Mouse (Mus musculus) frontal cortex, postnatal 36 days (tissue): ENCODE measurements around the gene Vmn2r94.

Experiments
- DNase-seq, 2 experiments: peaks; one replicate each; pipeline ENCODE4 v3.0.0; 2022; ENCODE audit warnings: low spot score in 2 of 2

The Vmn2r94 gene

DNA sequence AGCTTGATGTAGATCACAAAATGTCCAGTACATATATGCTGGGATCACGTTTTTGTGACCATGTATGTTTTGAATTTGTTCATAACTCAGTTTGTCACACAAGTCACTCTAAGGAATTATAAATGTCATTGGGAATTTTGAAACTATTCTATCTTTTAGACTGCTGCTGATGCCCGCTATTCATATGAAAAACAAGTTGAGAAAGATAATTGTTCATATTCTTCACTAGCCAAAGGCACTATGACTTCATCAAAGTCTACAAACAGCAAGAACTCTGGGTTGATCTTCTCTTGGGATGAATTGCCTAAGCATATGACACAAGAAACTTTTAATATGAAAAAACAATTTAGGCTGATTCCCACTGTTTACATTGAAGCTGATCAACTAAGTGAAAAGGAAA is at the start of gene Vmn2r94:
Gene Vmn2r94, minus strand, starts transcription at position 101 of the 400 bp plus-strand sequence.
- DNase-seq: no peak

DNA sequence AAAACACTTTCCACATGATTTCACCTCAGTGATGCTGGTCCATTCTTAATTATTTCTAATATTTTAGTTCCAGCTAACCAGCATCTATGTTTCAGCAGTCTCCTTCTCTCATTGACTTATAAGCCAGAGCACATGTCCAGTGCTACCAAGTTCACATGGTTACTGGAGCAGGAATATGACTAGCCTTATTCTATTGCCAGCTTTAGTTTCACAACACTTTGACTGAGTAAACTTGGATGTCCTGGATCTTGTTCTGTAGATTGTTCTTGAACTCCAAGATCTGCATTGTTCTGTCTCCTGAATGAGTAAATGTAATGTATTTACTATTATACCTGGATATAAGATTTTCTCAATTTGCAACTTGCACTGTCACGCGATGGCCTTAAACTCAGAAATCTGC is 45.5 kb upstream of the Vmn2r94 start:
- no peak for DNase-seq

DNA sequence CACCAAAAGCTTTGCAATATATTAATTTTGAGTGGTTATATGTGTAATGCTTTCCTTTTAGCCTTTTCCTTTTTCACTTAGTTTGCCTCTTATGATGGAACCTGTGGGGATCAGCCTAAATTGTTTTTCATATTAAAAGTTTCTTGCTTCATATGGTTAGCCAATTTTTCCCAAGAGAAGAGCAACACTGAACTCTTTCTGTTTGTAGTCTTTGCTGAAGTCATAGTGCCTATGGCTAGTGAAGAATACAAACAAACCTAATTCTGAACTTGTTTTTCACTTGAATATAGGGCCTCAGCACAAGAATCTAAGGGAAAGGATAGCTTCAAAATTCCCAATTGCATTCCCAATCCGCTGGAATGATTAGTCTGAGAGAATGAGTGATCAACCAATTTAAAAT is 20.2 kb upstream of the Vmn2r94 start, which contains the start of gene Vmn2r93:
Gene Vmn2r93, plus strand, starts transcription at position 301 of the 400 bp plus-strand sequence.
- DNase-seq: no peak

DNA sequence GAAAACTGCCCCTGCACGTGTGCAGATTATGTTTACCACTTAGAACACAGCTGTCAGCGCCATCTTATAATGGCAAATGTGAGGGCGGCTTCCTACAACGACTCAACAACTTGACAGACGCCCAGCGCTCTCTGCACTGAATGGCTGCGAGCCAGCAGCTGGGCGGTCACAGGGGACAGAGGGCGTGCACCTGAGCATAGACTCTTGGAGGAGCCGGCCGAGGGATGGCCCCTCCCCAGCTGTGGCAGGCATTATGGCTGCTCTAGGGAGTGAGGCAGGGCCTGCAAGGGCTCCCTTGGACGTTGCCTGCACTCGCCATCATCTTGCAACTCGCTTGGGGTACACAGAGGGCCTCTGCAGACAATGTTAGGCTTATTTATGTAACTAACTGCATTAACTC is 40.6 kb downstream of the Vmn2r94 start:
- DNase-seq: no peak

DNA sequence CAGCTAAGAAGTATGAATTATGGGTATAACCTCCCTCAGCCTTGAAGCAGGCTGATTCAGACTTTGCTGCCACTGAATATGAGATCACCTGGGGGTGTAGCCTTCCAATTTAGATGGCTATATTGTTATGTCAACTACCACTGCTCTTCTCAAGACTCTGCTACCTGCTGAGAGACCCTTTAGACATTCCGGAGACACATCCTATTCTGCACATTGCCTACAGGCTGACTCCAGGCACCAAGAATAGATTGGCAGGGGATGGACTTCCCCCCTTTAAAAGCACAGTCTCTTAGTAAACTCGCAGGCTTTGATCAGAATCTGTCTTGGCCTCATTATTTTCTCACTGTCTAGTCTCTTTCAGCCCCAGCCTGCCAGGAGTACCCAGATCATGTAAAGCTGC is 45.6 kb downstream of the Vmn2r94 start:
- DNase-seq: no peak

DNA sequence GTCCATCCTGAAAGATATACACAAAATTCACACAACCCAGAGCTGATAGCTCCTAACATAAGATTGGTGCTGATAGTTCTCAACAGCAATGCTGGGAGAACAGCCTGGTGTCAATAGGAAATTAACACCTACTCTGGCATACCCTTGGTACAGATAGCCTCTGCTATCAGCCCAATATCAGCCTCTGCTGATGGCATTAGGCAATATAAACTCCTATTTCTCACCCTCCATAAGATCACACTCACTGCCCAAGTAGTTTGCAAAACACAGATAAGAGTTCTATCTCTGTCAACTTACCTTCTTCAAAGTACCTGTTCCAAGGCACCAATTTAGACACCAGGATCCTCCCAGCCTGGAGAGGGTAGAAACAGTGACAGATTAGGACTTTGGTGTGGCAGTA is 56.3 kb downstream of the Vmn2r94 start:
- no peak for DNase-seq
